Mouse (Mus musculus) liver, embryonic 14.5 days (tissue): ENCODE measurements around the gene Casp3.

ENCODE experiments used
- CTCF ChIP-seq: IDR thresholded peaks from 2 replicates; pipeline ENCODE4 v1.5.1; 2016; ENCODE audit warnings: antibody characterized with exemption, low read depth, control low read depth
- EP300 ChIP-seq: IDR thresholded peaks from 2 replicates; pipeline ENCODE4 v1.6.1; 2016; ENCODE audit warnings: antibody characterized with exemption, low read depth

GRCm38 (mm10) chr8:46628645-46629044 lies 11.6 kb downstream of the Casp3 start:
- TF ChIP-seq EP300 (no peak), CTCF (no peak)
